Mouse (Mus musculus) ovary, postnatal 14 days (tissue): ENCODE measurements around the gene Bpgm.

Source experiments
- DNase-seq: peaks from one replicate; pipeline ENCODE4 v3.0.0; 2022; ENCODE audit warnings: low spot score

Gene Bpgm

GRCm38 (mm10) chr6:34486071-34486626, 10.1 kb downstream of the Bpgm start:
- no peak for DNase-seq

DNA sequence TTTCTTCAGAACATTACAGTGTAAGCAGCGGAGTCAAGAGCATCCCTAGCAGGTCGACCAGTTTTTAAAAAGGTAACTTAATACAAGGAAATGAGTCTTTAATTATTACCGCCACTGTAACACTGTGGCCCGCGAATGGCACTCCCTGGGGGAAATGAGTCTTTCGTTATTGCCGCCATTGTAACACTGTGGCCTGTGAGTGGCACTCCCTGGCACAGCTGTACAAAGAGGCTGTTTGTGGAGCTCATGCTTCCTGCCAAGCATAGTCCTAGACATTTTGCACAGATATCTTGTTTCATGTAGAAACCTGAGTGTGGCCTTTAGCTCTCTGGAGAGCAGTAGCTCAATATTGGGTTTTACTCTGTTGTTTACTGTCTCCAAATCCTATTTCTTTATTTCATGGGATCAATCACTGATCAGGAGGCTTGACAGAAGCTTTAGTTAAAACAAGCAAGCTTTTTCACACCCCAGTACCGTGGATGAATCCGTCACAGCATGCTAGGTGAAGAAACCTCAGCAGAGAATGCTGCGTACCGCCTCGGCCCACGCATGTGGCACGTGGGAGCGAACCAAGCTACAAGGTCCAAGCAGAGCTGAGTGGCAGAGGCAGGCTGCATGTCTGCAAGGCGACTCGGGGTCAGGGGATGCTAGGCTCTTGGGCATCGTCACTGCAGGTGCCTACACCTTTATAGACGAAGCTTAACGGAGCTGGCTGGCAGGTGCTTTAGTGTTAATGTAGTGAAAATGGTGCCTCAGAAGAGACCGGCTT, 17.5 kb downstream of the Bpgm start:
- DNase-seq: no peak

DNA sequence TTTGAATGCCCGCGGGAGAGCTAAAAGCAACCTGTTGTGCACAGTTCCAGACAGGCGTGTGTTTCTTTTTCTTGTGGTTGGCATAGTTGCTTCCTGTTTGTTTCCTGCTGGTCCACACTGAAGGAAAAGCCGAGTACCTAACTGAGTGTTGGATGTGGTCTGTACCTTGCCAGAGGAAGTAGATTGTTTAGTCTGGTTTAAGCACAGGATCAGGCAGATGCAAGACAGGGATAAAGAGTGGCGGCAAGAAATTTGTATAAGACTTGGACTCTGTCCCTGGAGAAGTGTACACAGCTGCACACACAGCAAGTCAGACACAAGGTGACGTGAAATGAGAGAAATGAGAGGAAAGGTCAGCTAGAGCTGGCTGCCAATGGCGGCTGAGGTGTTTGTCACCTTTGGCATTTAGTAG, 19.1 kb downstream of the Bpgm start:
- DNase-seq: no peak

DNA sequence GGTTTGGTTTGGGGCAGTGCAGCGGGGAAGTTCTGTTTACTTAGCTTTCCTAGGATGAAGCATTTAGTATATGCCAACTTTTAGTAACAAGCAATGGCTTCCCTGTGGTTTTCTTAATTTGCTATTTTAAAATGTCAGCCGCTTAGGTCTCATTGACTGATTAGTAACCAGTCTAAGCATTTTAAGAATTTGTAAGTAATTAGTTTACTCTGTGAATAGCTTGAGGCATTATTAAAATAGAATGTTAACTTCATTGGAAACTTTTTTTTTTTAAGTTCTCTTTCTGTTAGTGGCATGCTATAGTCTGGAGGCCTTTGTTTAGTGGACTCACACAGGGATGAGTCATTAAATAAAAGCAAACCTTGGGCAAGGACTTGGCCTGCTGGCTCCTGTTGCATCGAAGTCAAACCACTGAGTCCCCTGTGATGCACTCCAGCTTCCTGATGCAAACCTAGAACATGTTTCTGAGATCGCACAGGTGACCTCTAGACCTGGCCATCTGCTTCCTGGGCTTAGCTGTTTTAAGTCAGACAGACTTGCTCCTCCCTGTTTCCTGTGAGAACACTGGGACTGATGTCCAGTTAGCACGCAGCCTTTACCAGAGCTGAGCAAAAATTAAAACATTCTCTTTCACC, 22.1 kb downstream of the Bpgm start:
- no peak for DNase-seq

GRCm38 (mm10) chr6:34502291-34502690, 26.3 kb downstream of the Bpgm start:
- no peak for DNase-seq

GRCm38 (mm10) chr6:34505957-34506356, 29.9 kb downstream of the Bpgm start:
- DNase-seq: no peak

GRCm38 (mm10) chr6:34507581-34507980, 31.6 kb downstream of the Bpgm start:
- DNase-seq: no peak

DNA sequence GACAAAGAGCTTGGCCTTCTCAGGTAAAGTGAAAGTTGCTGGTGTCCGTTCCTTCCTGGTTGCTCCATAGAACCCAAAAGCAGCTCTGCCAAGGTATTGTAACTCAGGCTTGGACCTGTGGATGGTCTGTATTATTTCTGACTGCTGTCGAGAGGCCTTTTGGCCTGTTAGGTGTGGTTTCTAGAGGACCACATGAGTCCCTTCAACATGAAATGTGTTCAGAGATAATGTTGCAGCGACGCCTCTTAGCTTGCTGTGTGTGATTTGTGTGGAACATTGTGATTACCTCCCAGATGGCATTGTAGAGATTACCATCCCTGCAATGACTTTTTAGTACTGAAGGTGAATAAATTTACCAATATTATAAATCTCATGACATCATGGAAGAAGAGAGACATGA, 32.0 kb downstream of the Bpgm start:
- no peak for DNase-seq

DNA sequence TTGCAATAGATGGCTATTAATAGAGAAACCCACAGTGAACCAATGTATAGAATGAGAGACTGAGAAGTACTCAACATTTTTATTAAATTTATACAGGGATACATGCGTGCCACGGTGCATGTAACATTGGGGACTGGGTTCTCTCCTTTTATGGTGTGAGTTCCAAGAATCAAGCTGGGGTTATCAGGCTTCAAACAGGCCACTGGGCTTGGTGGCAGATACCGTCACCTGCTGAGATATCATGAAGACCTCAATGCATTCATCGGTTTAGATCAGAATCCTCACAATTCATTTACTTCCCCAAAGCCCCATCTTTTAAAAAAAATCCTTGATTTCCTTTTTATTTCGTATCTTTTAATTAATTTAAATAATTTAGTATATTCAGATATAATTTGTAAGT, 34.3 kb downstream of the Bpgm start:
- DNase-seq: no peak

GRCm38 (mm10) chr6:34511410-34511809, 35.4 kb downstream of the Bpgm start:
- DNase-seq: no peak

GRCm38 (mm10) chr6:34512741-34513140, 36.7 kb downstream of the Bpgm start:
- DNase-seq: no peak

DNA sequence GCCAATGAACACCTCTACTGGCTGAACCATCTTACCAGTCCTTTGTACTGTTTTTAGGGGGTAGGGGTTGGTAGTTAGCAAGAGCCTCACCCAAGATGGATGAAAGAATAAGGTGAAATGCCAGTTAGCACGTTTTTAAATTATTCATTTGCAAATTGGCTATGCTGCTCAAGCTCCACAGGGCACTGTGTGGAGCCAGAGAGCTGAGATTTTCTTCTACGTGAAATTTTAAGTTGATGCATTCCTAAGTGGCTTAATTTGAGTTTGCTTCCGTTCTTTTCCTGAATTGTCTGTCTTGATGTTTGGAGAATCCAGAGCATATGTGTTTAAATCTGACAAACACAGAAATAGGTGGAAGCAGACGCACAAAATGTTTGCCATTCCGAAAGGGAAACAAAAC, 38.6 kb downstream of the Bpgm start:
- DNase-seq: no peak

DNA sequence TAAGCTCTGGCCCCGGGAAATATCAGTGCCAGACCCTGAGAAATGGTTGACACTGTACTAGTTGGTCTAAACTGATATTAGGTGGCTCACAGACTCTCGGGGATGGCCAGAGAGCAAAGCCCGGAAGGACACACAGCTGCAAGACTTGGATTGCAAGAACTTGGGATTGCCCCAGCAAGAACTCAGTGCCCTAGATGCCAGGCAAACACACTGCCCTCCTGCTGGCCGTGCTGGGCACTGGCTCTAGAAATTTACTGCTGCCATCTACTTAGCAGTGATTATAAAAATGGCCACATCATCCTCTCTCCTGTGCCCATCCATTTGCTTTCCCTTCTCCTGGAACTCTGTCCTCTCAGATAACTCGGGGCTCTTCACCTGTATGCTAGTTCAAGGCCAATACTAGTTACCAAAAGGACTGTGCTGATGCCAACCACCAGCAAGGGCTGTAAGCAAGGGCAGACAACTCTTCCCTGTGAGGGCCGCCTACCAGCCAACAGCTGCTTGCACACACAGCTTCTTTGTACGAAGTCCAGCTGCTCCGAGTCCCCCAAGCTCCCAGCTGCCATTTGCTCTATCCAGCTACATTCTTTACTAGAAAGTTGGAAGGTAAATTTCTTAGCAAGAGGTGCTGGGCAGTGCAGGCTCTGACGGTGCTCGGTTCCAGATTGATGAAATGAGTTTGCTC, 39.2 kb downstream of the Bpgm start:
- DNase-seq: no peak

- no peak for DNase-seq
Observed at GRCm38 (mm10) chr6:34515783-34516099, 39.7 kb downstream of the Bpgm start.

- no peak for DNase-seq
Observed at GRCm38 (mm10) chr6:34517750-34518149, 41.7 kb downstream of the Bpgm start.

GRCm38 (mm10) chr6:34519087-34519486, 43.1 kb downstream of the Bpgm start:
- DNase-seq: no peak

GRCm38 (mm10) chr6:34520491-34520890, 44.5 kb downstream of the Bpgm start:
- DNase-seq: no peak

- no peak for DNase-seq
Observed at GRCm38 (mm10) chr6:34520912-34521311, 44.9 kb downstream of the Bpgm start.

DNA sequence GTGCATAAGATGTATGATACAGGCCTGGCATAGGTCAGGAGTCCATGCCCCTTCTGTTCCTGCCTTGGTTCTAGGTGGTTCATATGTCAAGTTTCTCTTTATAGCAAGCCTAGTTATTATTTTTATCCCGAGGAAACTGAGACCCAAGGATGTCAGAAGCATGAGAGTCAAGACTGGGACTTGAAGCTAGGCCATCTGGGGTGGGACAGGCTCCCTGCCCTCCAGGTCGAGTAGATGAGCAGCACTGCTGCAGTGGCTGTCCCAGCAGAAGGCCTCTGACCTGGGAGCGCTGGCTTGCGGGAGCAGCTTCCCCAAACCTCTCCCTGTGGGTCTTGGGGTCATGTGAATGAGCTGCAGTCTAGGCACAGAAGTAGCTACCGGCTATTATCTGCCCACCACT, 47.5 kb downstream of the Bpgm start:
- DNase-seq: no peak

DNA sequence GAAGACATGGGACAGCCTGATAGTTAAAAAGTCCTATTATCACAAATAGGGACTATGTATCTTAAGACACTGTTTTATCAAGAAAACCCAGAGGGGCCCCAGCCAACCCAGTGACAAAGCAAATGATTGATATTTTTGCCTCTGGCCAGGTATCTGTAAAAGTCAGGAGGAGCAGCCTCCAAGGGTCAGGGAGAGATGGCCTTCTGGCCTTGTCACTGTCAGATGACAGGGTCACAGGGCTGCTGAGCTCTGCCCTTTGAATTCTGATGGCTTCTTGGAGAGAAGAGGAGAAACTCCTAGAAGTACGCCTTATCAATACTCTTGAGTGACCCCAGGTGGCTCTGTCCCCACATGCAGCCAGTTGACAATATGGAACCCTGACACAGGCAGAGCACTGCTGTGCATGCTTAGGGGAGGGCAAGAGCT, 49.5 kb downstream of the Bpgm start:
- no peak for DNase-seq

DNA sequence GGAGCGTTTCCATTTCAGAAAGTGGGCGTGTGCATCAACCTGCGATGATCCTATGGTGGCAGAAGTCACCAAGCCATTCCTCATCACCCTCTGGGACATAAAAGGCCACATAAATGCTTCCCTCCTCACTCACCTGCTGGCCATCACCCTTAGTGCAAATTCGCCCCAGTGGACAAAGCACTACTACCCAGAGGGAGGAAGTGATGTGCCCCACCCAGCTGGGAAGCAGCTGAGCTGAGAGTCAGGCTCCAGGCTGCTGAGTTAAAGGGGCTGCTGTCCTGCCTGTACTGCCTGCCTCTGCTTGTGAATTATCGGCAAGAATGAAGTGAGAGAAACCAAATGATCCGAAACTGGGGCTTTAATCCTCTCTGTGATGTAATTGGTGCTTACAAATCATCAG, 49.9 kb downstream of the Bpgm start:
- DNase-seq: no peak

DNA sequence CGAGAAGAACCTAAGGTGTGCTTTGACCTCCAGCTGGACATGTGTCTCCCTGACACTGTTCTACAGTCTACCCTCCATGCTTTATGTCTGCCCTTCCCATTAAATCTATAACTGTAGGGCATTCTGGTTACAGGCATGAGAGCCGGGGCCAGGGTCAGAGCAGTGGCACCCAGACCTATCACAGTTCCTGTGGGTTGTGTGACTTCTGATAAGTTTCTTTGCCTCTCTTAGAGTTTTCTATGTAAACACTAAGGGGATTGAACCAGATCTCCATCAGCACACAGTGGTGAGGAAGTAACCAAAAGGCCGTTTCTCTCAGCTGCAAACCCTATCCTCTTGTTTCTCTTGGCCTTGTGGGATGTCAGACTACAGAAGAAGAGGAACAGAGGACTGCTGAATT, 50.4 kb downstream of the Bpgm start:
- no peak for DNase-seq

DNA sequence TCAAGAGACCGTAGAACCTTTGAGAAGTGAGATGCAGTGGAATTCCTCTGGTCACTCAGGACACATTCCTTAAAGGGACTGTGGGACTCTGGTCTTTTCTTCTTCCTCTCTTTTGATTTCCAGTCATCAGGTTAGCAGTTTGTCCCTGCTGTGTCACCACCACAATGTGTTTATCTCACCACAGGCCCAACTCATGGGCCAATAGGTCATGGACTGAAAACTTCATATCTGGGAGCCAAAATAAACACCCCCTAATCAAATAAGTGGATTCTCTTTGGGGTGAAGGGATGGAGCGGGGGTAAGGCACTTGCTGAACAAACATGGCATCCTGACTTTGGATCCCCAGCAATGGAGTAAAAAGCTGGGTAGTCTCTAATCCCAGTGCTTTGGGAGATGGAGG, 52.1 kb downstream of the Bpgm start:
- DNase-seq: no peak
